ENCODE assay signal across 8 mouse cellular contexts in the genomic region with DNA sequence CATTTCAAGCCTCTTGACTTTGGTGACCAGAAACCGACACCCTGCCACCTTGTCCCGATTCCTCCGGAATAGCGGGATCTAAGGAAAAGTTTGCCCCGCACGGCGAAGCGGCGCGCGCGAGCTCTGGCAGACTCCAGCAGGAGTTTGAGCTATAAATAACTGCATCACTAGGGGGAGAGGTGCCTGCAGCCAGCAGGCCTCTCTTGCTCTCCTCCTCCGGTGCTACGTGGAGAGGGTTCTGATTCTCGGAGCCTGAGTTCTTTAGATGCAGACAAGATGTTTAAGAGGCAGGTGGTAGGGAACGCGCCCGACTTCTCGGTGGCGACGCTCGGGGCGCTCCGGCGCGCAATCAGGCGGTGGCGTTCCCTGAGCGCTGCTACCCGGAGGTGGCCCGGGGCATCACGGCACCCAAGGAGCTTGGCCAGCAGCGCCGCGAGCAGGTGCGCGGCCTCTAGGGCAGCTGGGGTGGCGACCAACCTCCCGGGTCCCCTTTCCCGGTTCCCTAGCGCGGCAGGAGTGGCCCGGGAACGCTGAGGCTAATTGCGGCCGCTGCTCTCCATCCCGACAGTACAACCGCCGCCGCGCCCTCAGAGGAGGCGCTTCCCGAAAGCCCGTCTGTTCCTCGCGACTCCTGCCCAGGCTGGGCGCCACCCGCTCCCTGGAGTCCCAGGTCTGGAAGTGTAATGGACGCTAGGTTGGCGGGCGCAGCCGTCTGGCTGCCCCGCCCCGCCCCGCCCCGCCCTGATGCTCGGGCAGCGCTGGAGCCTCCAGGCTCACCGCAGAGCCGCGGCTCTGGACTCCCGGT. TPM values are rescaled to one million over a fixed set of nuclear protein-coding genes. Genes with fewer than 3 reads are reported as not detected.
DNase-seq lines count a peak whose midpoint lies in the region.

No protein-coding gene starts in this region.

- H3K36me3 ChIP-seq in hindbrain, embryonic 10.5 days: no peaks in the 10 kb centered on the region

- WGBS in hindbrain, embryonic 10.5 days: under 1% methylated on average over 72 of the region's 72 CpGs

- H3K4me3 ChIP-seq in hindbrain, embryonic 10.5 days: peak overlapping the region; percentile 84

- H3K4me1 ChIP-seq in hindbrain, embryonic 10.5 days (replicated peaks): peaks cover 10% of the 10 kb centered on the region; the same call in 1 of the 2 replicates

- H3K27ac ChIP-seq in hindbrain, embryonic 10.5 days: peak overlapping the region; percentile 97

- no peaks in the 10 kb centered on the region; the same call in 1 of the 2 replicates for H3K27me3 ChIP-seq in hindbrain, embryonic 10.5 days (ENCODE audit: insufficient read depth, poor library complexity, severe bottlenecking)

- DNase-seq in adrenal gland, postnatal 10 days: peak; percentile 73
- DNase-seq in cerebellum, postnatal 36 days: peak; percentile 78 to 81
- DNase-seq in frontal cortex, postnatal 25 days (ENCODE audit: low spot score in 2 of 2): peak; percentile 34 to 42
- DNase-seq in hindbrain, embryonic 10.5 days (ENCODE audit: low spot score): peak; percentile 77
- DNase-seq in layer of hippocampus, postnatal 25 days (ENCODE audit: extremely low spot score in 1 of 2, low spot score in 1 of 2): peak; percentile 41 to 51
- DNase-seq in lung, postnatal 10 days: peak; percentile 46
- peak; percentile 41 for DNase-seq in retina, adult 2 months (ENCODE audit: low read depth, low spot score)
- peak; percentile 50 for DNase-seq in yolk sac, embryonic 10.5 days (ENCODE audit: low spot score)

- H3K9me3 ChIP-seq in hindbrain, embryonic 10.5 days: no peaks in the 10 kb centered on the region

RNA-seq across cellular contexts. Expression of a gene that starts 2.1 kb away (rescaled TPM):
- 1 to 10 TPM; 2.5 to 3.8 TPM for total RNA-seq in adrenal gland, postnatal 10 days (2021)
- 49.7 and 60.1 TPM in 2 replicates for polyA plus RNA-seq in hindbrain, embryonic 10.5 days (2016; fragmentation: Nextera tagmentation; extraction: Ambion mirVana)
- total RNA-seq in layer of hippocampus, postnatal 25 days (2021): 100 to 1,000 TPM; 186 to 223 TPM

Comparison
In these comparisons a context has a peak if more than half of its experiments do, and no peak if none do; other contexts are left out.
1. Peak in every context shown above with its lines: DNase-seq, H3K4me3 ChIP-seq and H3K27ac ChIP-seq.
2. RNA of a gene that starts 2.1 kb away (total RNA-seq): 186 to 223 TPM in layer of hippocampus, postnatal 25 days; 2.5 to 3.8 TPM in adrenal gland, postnatal 10 days; every median in the first group is over 10 times any median in the second.